ENCODE assay signal across 9 mouse cellular contexts in genomic region chr14:79203496-79204158, GRCm38 (mm10). TPM values are rescaled to one million over a fixed set of nuclear protein-coding genes. Genes with fewer than 3 reads are reported as not detected.
DNase-seq lines count a peak whose midpoint lies in the region; ATAC-seq lines count a peak whose summit lies in the region.
"Had no signal": no experiment of that assay in that cellular context is flagged by ENCODE, and none has a peak within 500 bp of the region (broad histone marks: within the 10 kb centered on the region; RNA-seq: fewer than 3 reads in every experiment).

No protein-coding gene starts in this region.

- H3K4me2 ChIP-seq in limb, embryonic 11.5 days (ENCODE audit: low read depth, severe bottlenecking): no peak overlapping the region
- no peak overlapping the region for H3K4me2 ChIP-seq in stomach, embryonic 15.5 days

- H3K4me3 ChIP-seq in limb, embryonic 11.5 days (ENCODE audit: low read depth, low read length): no peak overlapping the region
- no peak overlapping the region for H3K4me3 ChIP-seq in stomach, embryonic 15.5 days (replicated peaks)

- no peaks in the 10 kb centered on the region for H3K9me3 ChIP-seq in limb, embryonic 11.5 days (ENCODE audit: control insufficient read depth, low read length)
- H3K9me3 ChIP-seq in stomach, embryonic 15.5 days: no peaks in the 10 kb centered on the region

- ATAC-seq in limb, embryonic 11.5 days (ENCODE audit: insufficient number of reproducible peaks, low FRiP score, low TSS enrichment, low read depth): peak; percentile 82; the same call in 1 of the 2 replicates
- peak; percentile 44; the same call in 1 of the 2 replicates for ATAC-seq in stomach, embryonic 15.5 days (ENCODE audit: insufficient read depth, low FRiP score, low read depth)

- H3K27ac ChIP-seq in limb, embryonic 11.5 days (replicated peaks; ENCODE audit: low read depth, low read length): peak overlapping the region; percentile 49; the same call in 1 of the 2 replicates
- no peak overlapping the region for H3K27ac ChIP-seq in stomach, embryonic 15.5 days

- WGBS in limb, embryonic 11.5 days: 22% methylated on average over 12 of the region's 12 CpGs
- 29% methylated on average over 12 of the region's 12 CpGs for WGBS in stomach, embryonic 15.5 days

- no peaks in the 10 kb centered on the region for H3K27me3 ChIP-seq in limb, embryonic 11.5 days (ENCODE audit: control insufficient read depth, insufficient read depth, low read length)
- no peaks in the 10 kb centered on the region for H3K27me3 ChIP-seq in stomach, embryonic 15.5 days (replicated peaks)

- intact Hi-C loops in gastrocnemius, postnatal 14 days (cut with DNase I; ENCODE audit: low total_unique reads): no loop called here

- peaks cover 2% of the 10 kb centered on the region for H3K4me1 ChIP-seq in limb, embryonic 11.5 days (ENCODE audit: control insufficient read depth, insufficient read depth, low read length)
- H3K4me1 ChIP-seq in stomach, embryonic 15.5 days: 0 out of 2 replicates have a peak, but pooled peaks cover 4% of the 10 kb centered on the region

- no peaks in the 10 kb centered on the region for H3K36me3 ChIP-seq in limb, embryonic 11.5 days (ENCODE audit: control insufficient read depth, insufficient read depth, low read length)
- no peaks in the 10 kb centered on the region for H3K36me3 ChIP-seq in stomach, embryonic 15.5 days

- peak; percentile 14 for DNase-seq in cerebellum, adult 9-10 months
- DNase-seq in cerebellum, postnatal 14 days: no peak
- DNase-seq in thymus, postnatal 14 days: peak; percentile 2
- DNase-seq in thymus, postnatal 0 days (ENCODE audit: low spot score): no peak
- DNase-seq in limb, embryonic 11.5 days (ENCODE audit: low spot score): peak; percentile 55
- DNase-seq in gastrocnemius, postnatal 14 days: no peak
- no peak for DNase-seq in spleen, postnatal 14 days (ENCODE audit: low spot score in 2 of 2)

- H3K9ac ChIP-seq in limb, embryonic 11.5 days (ENCODE audit: low read length): 0 out of 2 replicates have a peak overlapping the region, but pooled peaks have one; percentile 4
- no peak overlapping the region for H3K9ac ChIP-seq in stomach, embryonic 15.5 days

RNA-seq across cellular contexts. Expression of gene Zfp957, which starts 43.5 kb away (rescaled TPM):
- polyA plus RNA-seq in thymus, postnatal 0 days (2015; fragmentation: Nextera tagmentation; extraction: Ambion mirVana): not detected in 2 replicates
- polyA plus RNA-seq in limb, embryonic 11.5 days (2014; fragmentation: Nextera tagmentation; extraction: Ambion mirVana): not detected in 2 replicates
- not detected in 2 replicates for polyA plus RNA-seq in stomach, embryonic 15.5 days (2015; fragmentation: Nextera tagmentation; extraction: Ambion mirVana)
- total RNA-seq in gastrocnemius, postnatal 14 days (2021): not detected
- total RNA-seq: layer of hippocampus, postnatal 14 days had no signal

Comparison
In these comparisons a context has a peak if more than half of its experiments do, and no peak if none do; other contexts are left out.
1. DNase-seq: peak in cerebellum, adult 9-10 months (single experiment), thymus, postnatal 14 days (single experiment) and limb, embryonic 11.5 days (single experiment); none in cerebellum, postnatal 14 days (0 of 2), thymus, postnatal 0 days (single experiment), gastrocnemius, postnatal 14 days (single experiment) and spleen, postnatal 14 days (0 of 2).